Mouse (Mus musculus): ENCODE measurements around the gene Hipk2.

The Hipk2 gene

DNA sequence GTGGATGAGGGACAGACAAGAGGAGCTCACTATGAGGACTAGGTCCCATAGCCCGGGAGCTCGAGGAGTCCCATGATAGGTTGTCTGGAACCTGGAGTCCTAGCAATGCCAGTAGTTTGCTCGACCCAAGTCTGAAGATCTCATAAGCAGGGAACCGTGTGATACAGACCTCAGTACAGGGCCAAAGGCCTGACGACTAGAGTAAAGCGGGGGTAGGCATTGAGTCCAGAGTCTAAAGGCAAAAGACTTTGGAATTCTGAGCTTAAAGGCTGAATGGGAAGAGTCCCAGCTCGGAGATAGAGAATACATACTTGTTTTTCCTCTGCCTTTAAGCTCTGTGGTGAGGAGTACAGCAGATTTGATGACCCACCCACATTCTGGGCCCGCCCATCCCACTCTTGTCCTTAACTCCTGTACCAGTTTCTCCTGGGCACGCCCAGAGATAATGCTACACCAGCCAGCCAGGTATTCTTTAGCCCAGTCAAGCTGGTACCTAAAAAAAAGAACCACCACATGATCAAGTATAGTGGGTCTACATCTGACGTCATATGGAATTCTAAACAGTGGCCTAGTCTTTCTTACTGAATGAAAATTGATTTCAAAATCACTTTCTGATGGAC, 27.0 kb upstream of the Hipk2 start:
- DNase-seq, result no peak

DNA sequence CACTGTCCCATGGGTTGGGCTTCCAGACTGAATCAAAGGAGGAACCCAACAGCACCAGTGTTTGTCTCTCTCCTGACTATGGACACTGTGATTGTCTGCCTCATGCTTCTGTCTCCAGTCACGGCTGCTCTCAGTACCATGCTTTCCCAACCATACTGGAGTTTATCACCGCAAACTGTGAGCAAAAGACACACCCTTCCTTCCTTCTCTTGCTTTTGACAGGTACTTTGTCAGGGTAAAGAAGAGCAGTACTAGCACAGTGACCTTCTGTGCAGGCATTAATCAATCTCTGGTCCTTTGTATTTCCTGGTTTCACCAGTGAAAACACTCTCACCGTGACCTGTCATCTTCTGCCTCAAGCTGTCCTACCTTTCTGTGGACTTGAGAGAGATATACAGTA, 25.7 kb upstream of the Hipk2 start:
- no peak for DNase-seq

GRCm38 (mm10) chr6:38901152-38901551, 25.2 kb upstream of the Hipk2 start:
- DNase-seq, result peak in 1 of 2 experiments; percentile 32

DNA sequence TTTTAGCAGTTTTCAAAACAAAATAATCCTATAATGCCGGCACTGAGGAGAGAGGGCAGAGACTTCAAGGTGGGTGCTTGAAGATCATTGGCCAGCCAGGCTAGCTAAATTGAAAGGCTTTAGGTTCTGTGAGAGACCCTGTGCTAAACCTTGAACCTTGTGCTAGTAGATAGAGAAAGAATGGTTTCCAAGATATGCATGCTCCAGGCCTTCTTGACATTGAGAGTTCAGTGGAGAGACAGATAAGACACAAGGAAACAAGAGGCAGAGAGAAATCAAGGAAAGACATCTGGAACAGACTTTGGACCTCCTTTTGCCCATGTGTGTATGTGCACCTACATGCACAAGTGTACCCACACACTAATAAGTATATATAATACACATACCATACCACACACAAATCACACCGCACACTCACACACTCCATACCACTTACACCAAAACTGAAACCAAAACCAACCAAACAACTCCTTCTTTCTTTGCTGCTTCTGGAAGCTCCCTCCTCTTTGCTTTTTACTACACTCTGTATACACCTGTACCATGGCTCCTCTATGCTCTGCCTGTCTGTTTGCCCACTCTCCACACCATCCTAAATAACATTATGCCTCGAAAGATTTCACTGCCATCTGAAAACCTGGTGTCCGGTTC, 24.6 kb upstream of the Hipk2 start:
- DNase-seq, result no peak

GRCm38 (mm10) chr6:38900073-38900472, 24.1 kb upstream of the Hipk2 start:
- DNase-seq, result no peak

- no peak for DNase-seq
These were observed 17.6 kb upstream of the Hipk2 start for GRCm38 (mm10) chr6:38893615-38894014.

DNA sequence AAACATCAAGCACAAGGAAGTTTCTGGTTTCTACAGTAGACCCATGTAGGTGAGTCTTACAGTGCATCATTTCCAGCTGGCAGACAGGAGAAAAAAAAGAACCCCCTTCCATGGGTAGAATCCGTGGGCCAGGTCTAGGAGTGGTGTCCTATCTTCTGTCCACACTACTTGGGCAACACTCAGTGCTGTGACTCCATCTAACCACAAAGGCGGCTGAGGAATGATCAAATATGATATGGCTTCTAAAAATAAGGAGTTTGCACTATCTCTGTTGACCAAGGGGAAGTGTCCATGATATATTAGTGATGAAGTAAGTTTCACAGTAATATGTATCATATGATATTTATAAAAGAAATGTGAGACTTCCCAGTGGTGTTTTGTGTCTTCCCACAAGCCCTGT, 16.1 kb upstream of the Hipk2 start:
- DNase-seq, result no peak

- no peak for DNase-seq
These were observed 13.2 kb upstream of the Hipk2 start for GRCm38 (mm10) chr6:38889156-38889555.

GRCm38 (mm10) chr6:38887436-38887835, 11.5 kb upstream of the Hipk2 start:
- DNase-seq, result no peak

- DNase-seq, result no peak
These were observed 9.2 kb upstream of the Hipk2 start for GRCm38 (mm10) chr6:38885132-38885531.

DNA sequence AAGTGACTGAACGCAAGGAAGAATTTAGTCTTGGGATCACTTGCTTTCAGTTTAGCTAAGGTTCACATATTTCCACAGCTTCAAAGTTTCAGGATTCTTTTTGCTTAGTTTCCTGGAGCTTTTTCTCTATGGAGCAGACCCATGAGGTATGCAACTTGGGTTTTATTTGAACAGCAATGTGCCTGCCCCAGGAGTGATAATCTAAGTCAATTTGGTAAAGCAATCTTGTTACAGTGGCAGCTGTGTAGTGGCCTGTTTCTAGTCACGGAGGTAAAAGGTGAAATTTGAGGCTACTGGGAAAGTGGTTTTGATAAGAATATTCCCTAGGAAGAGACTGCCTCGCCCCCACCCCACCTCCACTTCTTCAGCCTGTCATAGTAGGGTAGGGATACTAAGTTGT, 8.5 kb upstream of the Hipk2 start:
- no peak for DNase-seq

DNA sequence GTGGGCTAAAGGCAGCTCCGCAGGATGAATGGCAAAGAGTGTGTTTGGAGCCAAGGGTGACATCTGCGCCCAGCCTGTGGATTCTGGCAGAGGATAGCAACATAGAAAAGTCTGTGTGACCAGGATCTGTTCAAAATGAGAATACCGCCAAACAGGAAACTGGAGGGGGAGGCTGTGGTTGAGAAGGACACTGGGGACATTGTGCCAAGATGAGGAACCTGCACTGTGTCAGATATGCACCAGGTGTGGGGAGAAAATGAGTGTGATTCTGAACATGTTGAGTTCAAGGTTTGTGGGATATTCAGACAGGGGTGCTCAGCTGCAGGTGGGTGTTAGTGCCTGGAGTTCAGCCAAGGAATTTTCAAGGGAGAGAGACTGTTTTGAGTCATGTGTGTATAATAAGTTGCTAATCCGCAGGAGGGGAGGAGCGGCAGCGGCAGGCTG, 6.8 kb upstream of the Hipk2 start:
- DNase-seq, result no peak

- no peak for DNase-seq
These were observed 6.0 kb upstream of the Hipk2 start for GRCm38 (mm10) chr6:38881975-38882374.

DNA sequence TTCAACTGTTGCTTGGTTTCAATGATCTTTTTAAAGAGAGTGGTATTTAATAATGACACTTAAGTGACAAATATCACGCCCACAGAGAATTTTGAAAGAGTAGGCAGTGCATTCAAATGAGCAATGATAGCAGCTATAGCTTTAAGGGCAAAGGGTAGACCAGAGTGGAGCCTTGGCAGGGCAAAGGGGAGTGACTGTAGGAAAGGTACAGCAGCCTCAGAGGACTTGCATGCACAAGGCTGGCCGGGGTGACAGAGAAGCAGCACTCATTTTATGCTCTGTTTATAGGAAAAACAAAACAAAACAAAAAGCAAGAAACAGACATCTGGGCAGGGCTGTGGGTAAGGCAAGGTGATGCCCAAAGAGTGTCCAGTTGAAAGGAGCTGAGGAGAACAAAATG, 5.5 kb upstream of the Hipk2 start:
- DNase-seq, result no peak

- no peak for DNase-seq
These were observed 1.7 kb upstream of the Hipk2 start for GRCm38 (mm10) chr6:38877674-38878073.

GRCm38 (mm10) chr6:38875258-38876070, 501 bp downstream of the Hipk2 start, which contains the start of gene Tbxas1:
TSS of gene Tbxas1 (plus strand) at chr6:38875404.
- DNase-seq, result peak; percentile 36 to 46

DNA sequence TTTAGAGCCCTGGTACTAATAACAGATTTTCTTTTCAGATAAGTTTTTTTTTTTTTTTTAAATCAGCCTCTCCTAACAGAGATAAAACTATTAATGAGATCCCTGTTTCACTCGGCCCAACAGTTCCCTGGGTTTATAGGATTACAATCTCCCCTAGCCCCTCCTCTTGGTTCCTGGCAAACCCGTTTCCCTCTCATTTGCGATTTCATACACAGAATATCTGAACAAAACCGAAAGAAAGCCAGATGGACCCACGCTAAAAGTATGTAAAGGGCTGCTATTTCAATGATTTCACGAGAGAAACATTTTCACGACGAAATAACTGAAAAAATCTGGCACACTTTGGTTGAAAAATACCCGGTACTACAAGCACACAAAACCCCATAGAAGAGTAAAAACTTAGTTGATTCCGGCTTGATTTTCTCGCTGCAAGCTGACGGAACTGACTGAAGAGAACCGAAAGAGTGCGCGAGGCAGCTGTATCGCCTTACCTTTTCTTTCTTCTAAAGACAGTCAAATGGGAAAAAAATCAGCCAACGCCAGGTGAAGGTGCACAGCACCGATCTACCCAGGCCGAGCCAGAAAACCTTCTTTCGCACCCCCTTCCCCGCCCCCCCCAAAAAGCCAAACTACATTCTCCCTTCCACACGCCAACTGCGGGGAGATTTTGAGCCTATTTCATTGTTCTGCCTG, 1.3 kb downstream of the Hipk2 start:
- no peak for DNase-seq

GRCm38 (mm10) chr6:38874035-38874434, 1.9 kb downstream of the Hipk2 start:
- peak; percentile 61 to 75 for DNase-seq

DNA sequence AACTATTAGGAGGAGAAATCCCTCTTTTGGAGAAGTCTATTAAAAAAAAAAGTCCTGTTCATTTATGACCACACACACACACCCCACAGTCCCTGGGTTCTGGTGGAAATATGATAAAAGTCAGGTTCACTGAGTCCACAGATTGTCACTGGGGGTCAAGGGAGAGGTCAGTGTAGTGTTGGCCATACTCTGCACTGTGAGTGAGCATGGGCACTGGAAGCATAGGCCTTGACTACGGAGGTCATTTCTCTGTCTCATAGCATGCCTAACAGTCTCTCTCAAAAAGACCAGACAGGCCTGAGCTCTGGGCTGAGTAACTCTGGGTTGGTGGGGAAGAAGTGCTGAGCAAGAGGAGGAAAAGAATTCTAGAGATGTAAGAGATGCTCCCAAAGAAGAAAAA, 2.6 kb downstream of the Hipk2 start:
- no peak for DNase-seq

DNA sequence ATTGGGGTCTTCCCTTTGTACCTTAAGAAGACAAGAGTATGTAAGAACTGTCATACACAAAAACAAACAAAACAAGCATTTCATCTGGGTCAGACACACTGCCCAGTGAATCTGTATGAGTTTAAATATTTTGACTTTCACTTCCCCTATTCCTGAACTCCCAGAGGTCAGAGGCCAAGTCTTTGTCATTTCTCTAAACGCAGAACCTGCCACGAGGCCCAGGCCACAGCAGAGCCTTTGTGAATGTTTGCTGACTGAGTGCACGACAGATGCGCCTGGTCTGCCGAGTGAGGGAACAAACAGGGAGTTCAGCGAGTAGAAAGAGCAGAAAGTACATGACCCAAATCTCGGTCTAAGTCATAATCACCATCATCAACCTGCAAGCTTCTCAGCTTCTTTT, 4.9 kb downstream of the Hipk2 start:
- DNase-seq, result peak; percentile 45 to 55

GRCm38 (mm10) chr6:38870070-38870469, 5.9 kb downstream of the Hipk2 start:
- no peak for DNase-seq

GRCm38 (mm10) chr6:38868974-38869373, 7.0 kb downstream of the Hipk2 start:
- DNase-seq, result no peak

- DNase-seq, result no peak
These were observed 8.7 kb downstream of the Hipk2 start for GRCm38 (mm10) chr6:38867291-38867690.

Data from lung, adult 18-20 months (tissue).